Mouse (Mus musculus): ENCODE measurements at regions not wholly inside any gene's neighbourhood (a gene's known extent, or its start where the extent isn't known, plus 50 kb on each side); places are given as distances from the start of the nearest gene placed in this dataset.

DNA sequence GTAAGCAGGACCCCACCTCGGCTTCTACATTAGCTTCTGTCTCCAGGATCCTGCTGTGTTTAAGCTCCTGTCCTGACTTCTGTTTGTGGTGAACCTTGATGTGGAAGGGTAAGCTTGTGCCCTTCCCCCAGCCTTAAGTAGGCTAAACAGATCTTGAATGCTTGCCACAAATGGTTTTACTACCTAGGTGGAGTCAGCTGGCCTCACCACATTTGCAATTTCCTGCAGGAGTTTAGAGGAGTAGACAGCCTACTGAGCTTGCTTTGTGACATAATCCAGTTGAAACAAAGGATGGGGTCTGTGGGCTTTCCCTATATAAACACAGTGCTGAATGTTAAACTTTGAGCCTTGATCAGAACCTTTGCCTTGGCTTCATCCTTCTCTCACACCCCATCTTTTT, 206.7 kb downstream of the Pten start:
- TF ChIP-seq POLR2A (IDR thresholded peaks at IDR 0.05; ENCODE audit: borderline replicate concordance, extremely low read depth, low read depth, low read length) (no peak), CTCF (IDR thresholded peaks at IDR 0.05; ENCODE audit: insufficient read depth, low read length) (no peak)
